Mouse (Mus musculus) C2C12 (cell line): ENCODE data around the gene Ccnb2.

Experiments
- CTCF ChIP-seq: IDR thresholded peaks from one replicate; pipeline ENCODE4 v1.5.1; 2011; ENCODE audit not compliant: control insufficient read depth, insufficient read depth, insufficient read length
- MAX ChIP-seq: IDR thresholded peaks from one replicate; pipeline ENCODE4 v1.6.1; 2011; ENCODE audit warnings: mild to moderate bottlenecking, control low read depth
- MYOD1 ChIP-seq: IDR thresholded peaks from one replicate; pipeline ENCODE4 v1.6.1; 2011; ENCODE audit warnings: low read depth; ENCODE audit not compliant: control insufficient read depth, insufficient read length
- MYOG ChIP-seq: IDR thresholded peaks from one replicate; pipeline ENCODE4 v1.6.1; 2011; ENCODE audit not compliant: control insufficient read depth, insufficient read length; ENCODE audit errors: extremely low read depth

DNA sequence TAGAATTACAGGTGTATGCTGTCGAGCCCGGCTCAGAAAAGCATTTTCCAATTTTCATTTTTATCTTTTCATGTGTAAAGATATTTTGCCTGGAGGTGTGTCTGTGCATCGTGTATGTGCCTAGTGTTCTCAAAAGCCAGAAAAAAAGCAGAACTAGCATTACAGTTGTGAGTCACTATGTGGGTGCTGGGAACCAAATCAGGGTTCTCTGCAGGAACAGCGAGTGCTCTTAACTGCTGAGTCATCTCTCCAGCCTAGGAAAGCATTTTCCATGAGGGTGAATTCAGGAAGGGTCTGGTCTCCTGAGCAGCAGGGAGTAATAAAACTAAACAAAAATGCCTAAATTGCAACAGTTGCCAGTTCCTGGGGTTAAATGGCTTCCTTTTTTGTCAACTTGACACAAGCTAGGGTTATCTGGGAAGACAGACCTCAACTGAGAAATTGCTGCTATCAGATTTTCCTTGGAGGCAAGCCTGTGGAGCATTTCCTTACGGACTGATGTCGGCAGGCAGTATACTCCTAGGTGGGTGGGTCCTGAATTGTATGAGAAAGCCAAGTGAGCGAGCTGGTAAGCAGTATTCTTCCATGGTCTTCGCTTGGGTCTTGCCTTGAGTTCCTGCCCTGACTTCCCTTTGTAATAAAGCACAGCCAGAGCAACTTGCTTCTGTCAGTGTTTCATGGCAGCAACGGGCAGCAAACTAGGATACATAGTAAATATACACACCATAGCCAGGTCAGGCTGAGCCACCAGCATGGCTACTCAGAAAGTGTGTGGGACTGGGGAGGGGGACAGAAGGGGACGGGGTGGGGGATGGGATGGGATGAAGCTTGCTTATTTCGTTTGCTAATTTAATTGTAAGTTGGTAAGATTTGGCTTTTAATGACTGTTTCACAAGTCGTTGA is 29.4 kb downstream of the Ccnb2 start:
- TF ChIP-seq MYOD1 = no peak
- TF ChIP-seq CTCF = no peak
- TF ChIP-seq MAX = no peak
- no peak for TF ChIP-seq MYOG
